8 mouse cellular contexts compared by ENCODE assay signal in genomic region chr4:128883801-128884710, GRCm38 (mm10). TPM values are rescaled to one million over a fixed set of nuclear protein-coding genes. Genes with fewer than 3 reads are reported as not detected.
DNase-seq lines count a peak whose midpoint lies in the region; ATAC-seq and TF ChIP-seq lines count a peak whose summit lies in the region.

No protein-coding gene starts in this region.

- peak overlapping the region; percentile 76 for H3K4me3 ChIP-seq in cortical plate, adult 2 months (ENCODE audit: insufficient read depth, low read length)
- H3K4me3 ChIP-seq in heart, embryonic 10.5 days = peak overlapping the region; percentile 89
- H3K4me3 ChIP-seq in lung, adult 2 months (replicated peaks; ENCODE audit: extremely low read depth, low read depth, low read length) = peak overlapping the region; percentile 69
- H3K4me3 ChIP-seq in neural tube, embryonic 13.5 days = peak overlapping the region; percentile 83
- peak overlapping the region; percentile 99 for H3K4me3 ChIP-seq in thymus, adult 2 months (ENCODE audit: control insufficient read depth, insufficient read depth, low read length)

- H3K9ac ChIP-seq in neural tube, embryonic 13.5 days = peak overlapping the region; percentile 95

- peak overlapping the region; percentile 73 for H3K4me2 ChIP-seq in neural tube, embryonic 13.5 days

- peaks cover 12% of the 10 kb centered on the region; the same call in 1 of the 2 replicates for H3K36me3 ChIP-seq in heart, embryonic 10.5 days
- H3K36me3 ChIP-seq in neural tube, embryonic 13.5 days = no peaks in the 10 kb centered on the region
- H3K36me3 ChIP-seq in thymus, adult 2 months (ENCODE audit: control insufficient read depth, insufficient read depth, low read length) = no peaks in the 10 kb centered on the region

- peak; percentile 68 for ATAC-seq in neural tube, embryonic 13.5 days (ENCODE audit: low read depth)

- peak; percentile 73 for DNase-seq in CD4-positive helper T cell, adult 2 months (ENCODE audit: low read depth, low spot score)
- DNase-seq in T-cell, adult 2 months (ENCODE audit: low spot score) = peak; percentile 31
- DNase-seq in heart, embryonic 10.5 days (ENCODE audit: low spot score) = peak; percentile 79
- peak; percentile 43 for DNase-seq in kidney, adult 9 months
- DNase-seq in lung, adult 2 months = peak; percentile 60
- DNase-seq in thymus, adult 2 months = peak; percentile 43

- under 1% methylated on average over 94 of the region's 94 CpGs for WGBS in heart, embryonic 10.5 days
- WGBS in lung, adult 2 months = 1% methylated on average over 83 of the region's 94 CpGs
- WGBS in neural tube, embryonic 13.5 days = under 1% methylated on average over 94 of the region's 94 CpGs
- WGBS in thymus, adult 2 months = 1% methylated on average over 94 of the region's 94 CpGs

- H3K4me1 ChIP-seq in cortical plate, adult 2 months (ENCODE audit: control insufficient read depth, insufficient read depth, low read length) = no peaks in the 10 kb centered on the region
- H3K4me1 ChIP-seq in heart, embryonic 10.5 days = peaks cover 35% of the 10 kb centered on the region
- peaks cover 4% of the 10 kb centered on the region for H3K4me1 ChIP-seq in lung, adult 2 months (ENCODE audit: control insufficient read depth, insufficient read depth, low read length)
- H3K4me1 ChIP-seq in neural tube, embryonic 13.5 days (replicated peaks) = peaks cover 63% of the 10 kb centered on the region
- peaks cover 10% of the 10 kb centered on the region for H3K4me1 ChIP-seq in thymus, adult 2 months (replicated peaks; ENCODE audit: control insufficient read depth, insufficient read depth, low read length)

- TF ChIP-seq POLR2A in cortical plate, adult 2 months (IDR thresholded peaks at IDR 0.05; ENCODE audit: extremely low read depth, insufficient read depth, low read length) = no peak
- no peak; the same call in 1 of the 2 replicates for TF ChIP-seq POLR2A in lung, adult 2 months (IDR thresholded peaks at IDR 0.05; ENCODE audit: borderline replicate concordance, extremely low read depth, low read depth, low read length)
- no peak for TF ChIP-seq POLR2A in thymus, adult 2 months (IDR thresholded peaks at IDR 0.05; ENCODE audit: control insufficient read depth, extremely low read depth, insufficient read depth, low read length, poor library complexity)

- peaks cover 44% of the 10 kb centered on the region for H3K27me3 ChIP-seq in heart, embryonic 10.5 days (ENCODE audit: insufficient read depth, poor library complexity, severe bottlenecking)
- H3K27me3 ChIP-seq in neural tube, embryonic 13.5 days = no peaks in the 10 kb centered on the region
- peaks cover 2% of the 10 kb centered on the region; the same call in 1 of the 2 replicates for H3K27me3 ChIP-seq in thymus, adult 2 months (ENCODE audit: control insufficient read depth, insufficient read depth, low read length)

- no peaks in the 10 kb centered on the region for H3K9me3 ChIP-seq in heart, embryonic 10.5 days
- H3K9me3 ChIP-seq in neural tube, embryonic 13.5 days = 0 out of 2 replicates have a peak, but pooled peaks cover 5% of the 10 kb centered on the region

- no peak for TF ChIP-seq CTCF in cortical plate, adult 2 months (IDR thresholded peaks at IDR 0.05; ENCODE audit: extremely low read depth, insufficient read depth, low read length)
- TF ChIP-seq CTCF in lung, adult 2 months (IDR thresholded peaks at IDR 0.05; ENCODE audit: insufficient read depth, low read length) = no peak
- TF ChIP-seq CTCF in thymus, adult 2 months (IDR thresholded peaks at IDR 0.05; ENCODE audit: borderline replicate concordance, control insufficient read depth, extremely low read depth, insufficient read depth, low read length, poor library complexity) = no peak

- H3K27ac ChIP-seq in cortical plate, adult 2 months (ENCODE audit: insufficient read depth, low read length) = peak overlapping the region; percentile 61; the same call in 1 of the 2 replicates
- H3K27ac ChIP-seq in heart, embryonic 10.5 days = peak overlapping the region; percentile 87
- H3K27ac ChIP-seq in neural tube, embryonic 13.5 days (replicated peaks) = peak overlapping the region; percentile 89
- H3K27ac ChIP-seq in thymus, adult 2 months (ENCODE audit: control insufficient read depth, insufficient read depth, low read length) = no peak overlapping the region

RNA-seq across cellular contexts. Expression of gene Trim62, which starts 0.7 kb away (rescaled TPM):
- polyA plus RNA-seq in cortical plate, adult 2 months (2012; rRNA removed) = 10.7 and 11.2 TPM in 2 replicates
- polyA plus RNA-seq in heart, embryonic 10.5 days (2016; fragmentation: Nextera tagmentation; extraction: Ambion mirVana) = 4.1 and 6.5 TPM in 2 replicates
- 18.6 and 19.7 TPM in 2 replicates for polyA plus RNA-seq in lung, adult 2 months (2012; rRNA removed)
- polyA plus RNA-seq in neural tube, embryonic 13.5 days (2015; fragmentation: Nextera tagmentation; extraction: Ambion mirVana) = 21.4 and 23.4 TPM in 2 replicates
- polyA plus RNA-seq in thymus, adult 2 months (2012; rRNA removed) = 7.3 and 10.0 TPM in 2 replicates
